Mouse (Mus musculus) liver, embryonic 13.5 days (tissue): ENCODE data around the gene H2al2a. TPM values are rescaled to one million over a fixed set of nuclear protein-coding genes. Genes with fewer than 3 reads are reported as not detected.
"Not testable (repeated sequence)": the region's sequence is repeated elsewhere in the genome, so short reads cannot be mapped to it uniquely, and the experiment has no call there.

Source experiments
- ATAC-seq: fragments of 200-750 bp; cut with Nextera tagmentation; 2 replicates; pipeline ENCODE4 v1.8.0; 2017; ENCODE audit warnings: low read depth, mild to moderate bottlenecking, moderate number of reproducible peaks, moderate library complexity
- DNase-seq: peaks from one replicate; pipeline ENCODE4 v3.0.0; 2022
- H3K27ac ChIP-seq: fragments of 300-500 bp; sonication (generic); 2 replicates; pipeline ENCODE4 v1.5.1; 2015; ENCODE audit warnings: moderate library complexity, mild to moderate bottlenecking, inconsistent platforms
- H3K27me3 ChIP-seq: fragments of 300-500 bp; sonication (generic); 2 replicates; pipeline ENCODE4 v1.6.1; 2015; ENCODE audit warnings: mild to moderate bottlenecking, inconsistent platforms
- H3K36me3 ChIP-seq: fragments of 300-500 bp; sonication (generic); 2 replicates; pipeline ENCODE4 v1.6.1; 2015; ENCODE audit warnings: mild to moderate bottlenecking, inconsistent platforms
- H3K4me1 ChIP-seq: fragments of 300-500 bp; sonication (generic); replicated peaks from 2 replicates; pipeline ENCODE4 v1.6.1; 2015; ENCODE audit warnings: inconsistent platforms
- H3K4me2 ChIP-seq: fragments of 300-500 bp; sonication (generic); 2 replicates; pipeline ENCODE4 v1.6.1; 2015; ENCODE audit warnings: inconsistent platforms, mild to moderate bottlenecking, moderate library complexity
- H3K4me3 ChIP-seq: fragments of 300-500 bp; sonication (generic); replicated peaks from 2 replicates; pipeline ENCODE4 v1.5.1; 2015; ENCODE audit warnings: mild to moderate bottlenecking, inconsistent platforms
- H3K9ac ChIP-seq: fragments of 300-500 bp; sonication (generic); 2 replicates; pipeline ENCODE4 v1.6.1; 2015; ENCODE audit warnings: mild to moderate bottlenecking, inconsistent platforms
- H3K9me3 ChIP-seq: fragments of 300-500 bp; sonication (generic); replicated peaks from 2 replicates; pipeline ENCODE4 v1.6.1; 2016; ENCODE audit warnings: inconsistent platforms
- WGBS: fragments of 180-500 bp; shearing (Covaris S2); methylation state at CpG from one replicate; pipeline ENCODE4 v1.1.7; 2015; ENCODE audit not compliant: insufficient replicate concordance; 5-methylcytosine and 5-hydroxymethylcytosine counted together
- polyA plus RNA-seq: library from polyadenylated mRNA; unstranded; fragments of >200 nt; fragmentation: Nextera tagmentation; extraction: Ambion mirVana; gene quantifications from 2 replicates; pipeline ENCODE4 v1.2.1, GENCODE M21; 2015

The H2al2a gene
- polyA plus RNA-seq, 1 experiment from 2014 or later, result not detected

- Histone ChIP-seq H3K9me3 (no peaks in the 10 kb centered on the region), H3K4me3 (no peak overlapping the region), H3K9ac (no peak overlapping the region), H3K4me2 (no peak overlapping the region), H3K4me1 (no peaks in the 10 kb centered on the region), H3K27ac (no peak overlapping the region), H3K36me3 (no peaks in the 10 kb centered on the region), H3K27me3 (no peaks in the 10 kb centered on the region)
- WGBS, result 78% methylated on average over 2 of the region's 2 CpGs
- DNase-seq (no peak), ATAC-seq (no peak)
Observed at GRCm38 (mm10) chr2:17972843-17973242, 23.9 kb downstream of the H2al2a start.

- no peak overlapping the region for H3K4me2 ChIP-seq
- ATAC-seq, result no peak
- no peaks in the 10 kb centered on the region for H3K36me3 ChIP-seq
- H3K27me3 ChIP-seq, result no peaks in the 10 kb centered on the region
- DNase-seq, result no peak
- H3K27ac ChIP-seq, result no peak overlapping the region
- 72% methylated on average over 6 of the region's 6 CpGs for WGBS
- no peaks in the 10 kb centered on the region for H3K4me1 ChIP-seq
- H3K9ac ChIP-seq, result no peak overlapping the region
- H3K9me3 ChIP-seq, result no peaks in the 10 kb centered on the region
- no peak overlapping the region for H3K4me3 ChIP-seq
Observed at GRCm38 (mm10) chr2:17971407-17971806, 25.4 kb downstream of the H2al2a start.

- H3K4me2 ChIP-seq, result no peak overlapping the region
- no peaks in the 10 kb centered on the region for H3K9me3 ChIP-seq
- H3K9ac ChIP-seq, result no peak overlapping the region
- H3K4me3 ChIP-seq, result no peak overlapping the region
- WGBS, result 52% methylated on average over 1 of the region's 1 CpGs
- H3K36me3 ChIP-seq, result no peaks in the 10 kb centered on the region
- H3K27ac ChIP-seq, result no peak overlapping the region
- no peaks in the 10 kb centered on the region for H3K4me1 ChIP-seq
- ATAC-seq (no peak), DNase-seq (no peak)
- no peaks in the 10 kb centered on the region for H3K27me3 ChIP-seq
Observed at GRCm38 (mm10) chr2:17970662-17971061, 26.1 kb downstream of the H2al2a start.

GRCm38 (mm10) chr2:17970187-17970586, 26.6 kb downstream of the H2al2a start:
- ATAC-seq (no peak), DNase-seq (no peak)
- no peaks in the 10 kb centered on the region for H3K9me3 ChIP-seq
- H3K4me2 ChIP-seq, result no peak overlapping the region
- H3K27me3 ChIP-seq, result no peaks in the 10 kb centered on the region
- no peaks in the 10 kb centered on the region for H3K36me3 ChIP-seq
- no peak overlapping the region for H3K4me3 ChIP-seq
- no peaks in the 10 kb centered on the region for H3K4me1 ChIP-seq
- H3K27ac ChIP-seq, result no peak overlapping the region
- no peak overlapping the region for H3K9ac ChIP-seq

- 74% methylated on average over 2 of the region's 2 CpGs for WGBS
Observed at GRCm38 (mm10) chr2:17968571-17968970, 28.2 kb downstream of the H2al2a start.

GRCm38 (mm10) chr2:17968037-17968436, 28.7 kb downstream of the H2al2a start:
- H3K9ac ChIP-seq, H3K27ac ChIP-seq, H3K4me2 ChIP-seq, H3K27me3 ChIP-seq, H3K36me3 ChIP-seq, DNase-seq, H3K4me3 ChIP-seq, H3K9me3 ChIP-seq, H3K4me1 ChIP-seq, ATAC-seq: not testable (repeated sequence)
- 61% methylated on average over 3 of the region's 3 CpGs for WGBS

More at GRCm38 (mm10) chr2:17968571-17968970, 28.2 kb downstream of the H2al2a start:
- no peaks in the 10 kb centered on the region for H3K27me3 ChIP-seq
- no peak overlapping the region for H3K27ac ChIP-seq
- H3K36me3 ChIP-seq, result no peaks in the 10 kb centered on the region
- no peaks in the 10 kb centered on the region for H3K9me3 ChIP-seq
- no peak overlapping the region for H3K9ac ChIP-seq
- no peaks in the 10 kb centered on the region for H3K4me1 ChIP-seq
- no peak for DNase-seq
- H3K4me3 ChIP-seq, result no peak overlapping the region
- ATAC-seq, result no peak
- H3K4me2 ChIP-seq, result no peak overlapping the region

- Histone ChIP-seq H3K27me3 (no peaks in the 10 kb centered on the region), H3K4me2 (no peak overlapping the region), H3K9ac (no peak overlapping the region), H3K36me3 (no peaks in the 10 kb centered on the region), H3K9me3 (no peaks in the 10 kb centered on the region), H3K4me1 (no peaks in the 10 kb centered on the region), H3K27ac (no peak overlapping the region), H3K4me3 (no peak overlapping the region)
- DNase-seq (no peak), ATAC-seq (no peak)
- 76% methylated on average over 1 of the region's 1 CpGs for WGBS
Observed at GRCm38 (mm10) chr2:17959501-17959900, 37.3 kb downstream of the H2al2a start.

GRCm38 (mm10) chr2:17946875-17947274, 49.9 kb downstream of the H2al2a start:
- no peak for DNase-seq

More at GRCm38 (mm10) chr2:17946875-17947274, 49.9 kb downstream of the H2al2a start:
- Histone ChIP-seq H3K9me3 (no peaks in the 10 kb centered on the region), H3K9ac (no peak overlapping the region), H3K4me1 (no peaks in the 10 kb centered on the region), H3K36me3 (no peaks in the 10 kb centered on the region), H3K4me3 (no peak overlapping the region), H3K27ac (no peak overlapping the region), H3K27me3 (no peaks in the 10 kb centered on the region), H3K4me2 (no peak overlapping the region)
- WGBS, result 45% methylated on average over 3 of the region's 3 CpGs
- ATAC-seq, result no peak

Other genes with a start within 250 kb of the H2al2a start
- 1.2 and 1.6 TPM in 2 replicates for gene A930004D18Rik, start 40.8 kb upstream of the H2al2a start, polyA plus RNA-seq
- gene Skida1, start 52.1 kb upstream of the H2al2a start, polyA plus RNA-seq, result 0.47 and 0.95 TPM in 2 replicates
- 29.1 and 34.3 TPM in 2 replicates for gene Mllt10, start 58.3 kb upstream of the H2al2a start, polyA plus RNA-seq